Mouse (Mus musculus): ENCODE data around the gene Twist2. TPM values are rescaled to one million over a fixed set of nuclear protein-coding genes. Genes with fewer than 3 reads are reported as not detected.

The Twist2 gene
- total and polyA plus RNA-seq, 3 experiments, result not detected

- H3K27ac ChIP-seq (ENCODE audit: control insufficient read depth, low read depth, low read length), result no peak overlapping the region
- no peaks in the 10 kb centered on the region for H3K27me3 ChIP-seq (ENCODE audit: control insufficient read depth in 1 of 2, insufficient read depth in 2 of 2, low read length in 2 of 2)
- no peak for TF ChIP-seq KAT2A (conservative IDR thresholded peaks at IDR 0.05; ENCODE audit: low read depth, low read length)
- no peak for TF ChIP-seq CTCF (IDR thresholded peaks at IDR 0.05 in 2 of 3, conservative IDR thresholded peaks at IDR 0.05 in 1 of 3; ENCODE audit: control insufficient read depth in 1 of 3, insufficient read depth in 1 of 3, low read depth in 2 of 3, low read length in 3 of 3, poor library complexity in 1 of 3, severe bottlenecking in 1 of 3)
- no peak for TF ChIP-seq EP300 (IDR thresholded peaks at IDR 0.05; ENCODE audit: low read depth in 1 of 2, low read length in 2 of 2)
- no peak for TF ChIP-seq POLR2A (IDR thresholded peaks at IDR 0.05; ENCODE audit: control insufficient read depth in 1 of 2, insufficient read depth in 1 of 2, low read depth in 1 of 2, low read length in 2 of 2, poor library complexity in 1 of 2)
- TF ChIP-seq ZNF384 (IDR thresholded peaks at IDR 0.05; ENCODE audit: low read depth, low read length), result no peak
- TF ChIP-seq ZC3H11A (IDR thresholded peaks at IDR 0.05; ENCODE audit: low read depth, low read length), result no peak
- TF ChIP-seq MYB (IDR thresholded peaks at IDR 0.05; ENCODE audit: low read depth, low read length), result no peak
- TF ChIP-seq ETS1 (IDR thresholded peaks at IDR 0.05; ENCODE audit: low read depth, low read length), result no peak
- TF ChIP-seq MAZ (IDR thresholded peaks at IDR 0.05; ENCODE audit: low read depth, low read length), result no peak
- no peak for TF ChIP-seq NELFE (IDR thresholded peaks at IDR 0.05; ENCODE audit: low read depth, low read length)
- no peak for TF ChIP-seq GATA1 (IDR thresholded peaks at IDR 0.05; ENCODE audit: low read depth, low read length)
- TF ChIP-seq MEF2A (IDR thresholded peaks at IDR 0.05; ENCODE audit: extremely low read depth, insufficient replicate concordance, low read depth, low read length, poor library complexity, severe bottlenecking), result no peak
- TF ChIP-seq TBP (IDR thresholded peaks at IDR 0.05; ENCODE audit: low read depth, low read length), result no peak
- TF ChIP-seq GABPA (IDR thresholded peaks at IDR 0.05; ENCODE audit: low read depth, low read length), result no peak
- no peak for TF ChIP-seq SIN3A (IDR thresholded peaks at IDR 0.05; ENCODE audit: low read length)
- no peak for TF ChIP-seq ZKSCAN1 (IDR thresholded peaks at IDR 0.05; ENCODE audit: low read depth, low read length)
- TF ChIP-seq ZMIZ1 (IDR thresholded peaks at IDR 0.05; ENCODE audit: low read depth, low read length), result no peak
- no peaks in the 10 kb centered on the region for H3K36me3 ChIP-seq (ENCODE audit: control insufficient read depth in 1 of 2, insufficient read depth in 2 of 2, low read length in 2 of 2)
- no peaks in the 10 kb centered on the region for H3K9me3 ChIP-seq (replicated peaks; ENCODE audit: insufficient read depth, low read length)
- H3K4me1 ChIP-seq (ENCODE audit: control insufficient read depth in 1 of 2, insufficient read depth in 2 of 2, low read length in 2 of 2), result no peaks in the 10 kb centered on the region
- H3K9ac ChIP-seq (ENCODE audit: control insufficient read depth, low read depth, low read length, poor library complexity, severe bottlenecking), result no peak overlapping the region
- DNase-seq (ENCODE audit: low read depth, low spot score), result no peak
- no peak overlapping the region for H3K4me3 ChIP-seq (ENCODE audit: control insufficient read depth in 1 of 2, insufficient read depth in 1 of 2, low read depth in 2 of 2, low read length in 2 of 2)
- no peaks in the 10 kb centered on the region for H3K79me2 ChIP-seq (ENCODE audit: control insufficient read depth, insufficient read depth, low read length, poor library complexity)
These were observed 19.3 kb downstream of the Twist2 start for GRCm38 (mm10) chr1:91820531-91820930.

DNA sequence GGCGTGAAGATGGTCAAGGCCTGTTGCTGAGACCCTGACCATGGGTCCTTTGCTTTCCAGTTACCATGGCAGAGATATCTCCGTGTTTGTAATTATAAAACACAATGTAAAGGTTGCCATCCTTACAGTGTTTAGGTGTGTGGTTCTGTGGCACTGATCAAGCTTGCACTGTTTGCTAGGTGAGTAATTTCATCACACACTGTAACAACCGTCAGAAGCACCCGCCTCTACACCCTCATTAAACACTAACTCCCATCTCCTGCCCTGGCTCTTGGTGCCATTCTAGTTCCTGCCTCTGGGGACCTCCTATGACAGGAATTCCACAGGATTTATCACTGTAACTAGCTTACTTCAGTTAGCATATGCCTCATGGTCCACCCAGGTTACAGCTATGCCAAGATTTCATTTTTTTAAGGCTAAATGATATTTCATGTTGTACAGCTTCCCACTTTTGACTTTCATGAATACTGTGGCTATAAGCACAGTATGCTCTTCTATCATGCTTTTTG lies 21.1 kb downstream of the Twist2 start:
- Histone ChIP-seq H3K9me3 (replicated peaks; ENCODE audit: insufficient read depth, low read length) (no peaks in the 10 kb centered on the region), H3K36me3 (ENCODE audit: control insufficient read depth in 1 of 2, insufficient read depth in 2 of 2, low read length in 2 of 2) (no peaks in the 10 kb centered on the region), H3K4me1 (ENCODE audit: control insufficient read depth in 1 of 2, insufficient read depth in 2 of 2, low read length in 2 of 2) (no peaks in the 10 kb centered on the region), H3K4me3 (ENCODE audit: control insufficient read depth in 1 of 2, insufficient read depth in 1 of 2, low read depth in 2 of 2, low read length in 2 of 2) (no peak overlapping the region), H3K27ac (ENCODE audit: control insufficient read depth, low read depth, low read length) (no peak overlapping the region), H3K79me2 (ENCODE audit: control insufficient read depth, insufficient read depth, low read length, poor library complexity) (no peaks in the 10 kb centered on the region), H3K27me3 (ENCODE audit: control insufficient read depth in 1 of 2, insufficient read depth in 2 of 2, low read length in 2 of 2) (no peaks in the 10 kb centered on the region), H3K9ac (ENCODE audit: control insufficient read depth, low read depth, low read length, poor library complexity, severe bottlenecking) (no peak overlapping the region)
- TF ChIP-seq BHLHE40 (IDR thresholded peaks at IDR 0.05; ENCODE audit: borderline replicate concordance, low read depth, low read length) (no peak), SMC3 (IDR thresholded peaks at IDR 0.05; ENCODE audit: low read depth, low read length) (no peak), ELF1 (IDR thresholded peaks at IDR 0.05; ENCODE audit: low read depth, low read length) (no peak), TBP (IDR thresholded peaks at IDR 0.05; ENCODE audit: low read depth, low read length) (no peak), NRF1 (IDR thresholded peaks at IDR 0.05; ENCODE audit: insufficient read depth, low read depth, low read length, poor library complexity, severe bottlenecking) (no peak), ZNF384 (IDR thresholded peaks at IDR 0.05; ENCODE audit: low read depth, low read length) (no peak), ZMIZ1 (IDR thresholded peaks at IDR 0.05; ENCODE audit: low read depth, low read length) (no peak), MYB (IDR thresholded peaks at IDR 0.05; ENCODE audit: low read depth, low read length) (no peak), MAX (IDR thresholded peaks at IDR 0.05; ENCODE audit: low read length) (no peak), ZC3H11A (IDR thresholded peaks at IDR 0.05; ENCODE audit: low read depth, low read length) (no peak), MAZ (IDR thresholded peaks at IDR 0.05; ENCODE audit: low read depth, low read length) (no peak), EP300 (IDR thresholded peaks at IDR 0.05; ENCODE audit: low read depth in 1 of 2, low read length in 2 of 2) (no peak), NELFE (IDR thresholded peaks at IDR 0.05; ENCODE audit: low read depth, low read length) (no peak)
- DNase-seq (ENCODE audit: low read depth, low spot score), result no peak
